Mouse (Mus musculus): ENCODE measurements at regions not wholly inside any gene's neighbourhood (a gene's known extent, or its start where the extent isn't known, plus 50 kb on each side); places are given as distances from the start of the nearest gene placed in this dataset.

GRCm38 (mm10) chr14:58605529-58605928 is 535.2 kb downstream of the Fgf9 start:
- DNase-seq (ENCODE audit: low spot score): no peak

- no peak for DNase-seq (ENCODE audit: low spot score)
Measured at GRCm38 (mm10) chr14:58598867-58599266, 528.5 kb downstream of the Fgf9 start.

- DNase-seq (ENCODE audit: low spot score): no peak
Measured at GRCm38 (mm10) chr14:58597810-58598209, 527.5 kb downstream of the Fgf9 start.

- no peak for DNase-seq (ENCODE audit: low spot score)
Measured at GRCm38 (mm10) chr14:58596936-58597335, 526.6 kb downstream of the Fgf9 start.

GRCm38 (mm10) chr14:58581806-58582205 is 511.5 kb downstream of the Fgf9 start:
- no peak for DNase-seq (ENCODE audit: low spot score)

GRCm38 (mm10) chr14:58570021-58570420 is 499.7 kb downstream of the Fgf9 start:
- no peak for DNase-seq (ENCODE audit: low spot score)

GRCm38 (mm10) chr14:58567472-58567871 is 497.1 kb downstream of the Fgf9 start:
- DNase-seq (ENCODE audit: low spot score): no peak

GRCm38 (mm10) chr14:58563082-58563481 is 492.7 kb downstream of the Fgf9 start:
- DNase-seq (ENCODE audit: low spot score): no peak

GRCm38 (mm10) chr14:58550785-58551184 is 480.4 kb downstream of the Fgf9 start:
- no peak for DNase-seq (ENCODE audit: low spot score)

GRCm38 (mm10) chr14:58545778-58546177 is 475.4 kb downstream of the Fgf9 start:
- DNase-seq (ENCODE audit: low spot score): no peak

- DNase-seq (ENCODE audit: low spot score): no peak
Measured at GRCm38 (mm10) chr14:58543140-58543767, 472.9 kb downstream of the Fgf9 start.

GRCm38 (mm10) chr14:58538135-58538534 is 467.8 kb downstream of the Fgf9 start:
- DNase-seq (ENCODE audit: low spot score): no peak

GRCm38 (mm10) chr14:58520976-58521549 is 450.7 kb downstream of the Fgf9 start:
- no peak for DNase-seq (ENCODE audit: low spot score)

GRCm38 (mm10) chr14:58520384-58520783 is 450.0 kb downstream of the Fgf9 start:
- no peak for DNase-seq (ENCODE audit: low spot score)

- DNase-seq (ENCODE audit: low spot score): no peak
Measured at GRCm38 (mm10) chr14:58519086-58519485, 448.7 kb downstream of the Fgf9 start.

GRCm38 (mm10) chr14:58516543-58516942 is 446.2 kb downstream of the Fgf9 start:
- no peak for DNase-seq (ENCODE audit: low spot score)

- DNase-seq (ENCODE audit: low spot score): no peak
Measured at GRCm38 (mm10) chr14:58512177-58512576, 441.8 kb downstream of the Fgf9 start.

GRCm38 (mm10) chr14:58511571-58511985 is 441.2 kb downstream of the Fgf9 start:
- DNase-seq (ENCODE audit: low spot score): no peak

GRCm38 (mm10) chr14:58510790-58511189 is 440.4 kb downstream of the Fgf9 start:
- DNase-seq (ENCODE audit: low spot score): no peak

- DNase-seq (ENCODE audit: low spot score): no peak
Measured at GRCm38 (mm10) chr14:58509106-58509505, 438.8 kb downstream of the Fgf9 start.

- no peak for DNase-seq (ENCODE audit: low spot score)
Measured at GRCm38 (mm10) chr14:58506490-58506889, 436.1 kb downstream of the Fgf9 start.

- DNase-seq (ENCODE audit: low spot score): peak; percentile 11
Measured at GRCm38 (mm10) chr14:58505841-58506240, 435.5 kb downstream of the Fgf9 start.

- DNase-seq (ENCODE audit: low spot score): no peak
Measured at GRCm38 (mm10) chr14:58502890-58503289, 432.5 kb downstream of the Fgf9 start.

GRCm38 (mm10) chr14:58500014-58500413 is 429.7 kb downstream of the Fgf9 start:
- no peak for DNase-seq (ENCODE audit: low spot score)
